Mouse (Mus musculus) thymus, postnatal 25 days (tissue): ENCODE results near the gene Slc29a3.

Source experiments
- DNase-seq: peaks from one replicate; pipeline ENCODE4 v3.0.0; 2022

The Slc29a3 gene

GRCm38 (mm10) chr10:60752040-60753020 is at the start of gene Slc29a3:
Gene Slc29a3 (minus strand): TSS chr10:60752794.
- DNase-seq = peak; percentile 98

GRCm38 (mm10) chr10:60801898-60802412 is 49.4 kb upstream of the Slc29a3 start:
- no peak for DNase-seq

DNA sequence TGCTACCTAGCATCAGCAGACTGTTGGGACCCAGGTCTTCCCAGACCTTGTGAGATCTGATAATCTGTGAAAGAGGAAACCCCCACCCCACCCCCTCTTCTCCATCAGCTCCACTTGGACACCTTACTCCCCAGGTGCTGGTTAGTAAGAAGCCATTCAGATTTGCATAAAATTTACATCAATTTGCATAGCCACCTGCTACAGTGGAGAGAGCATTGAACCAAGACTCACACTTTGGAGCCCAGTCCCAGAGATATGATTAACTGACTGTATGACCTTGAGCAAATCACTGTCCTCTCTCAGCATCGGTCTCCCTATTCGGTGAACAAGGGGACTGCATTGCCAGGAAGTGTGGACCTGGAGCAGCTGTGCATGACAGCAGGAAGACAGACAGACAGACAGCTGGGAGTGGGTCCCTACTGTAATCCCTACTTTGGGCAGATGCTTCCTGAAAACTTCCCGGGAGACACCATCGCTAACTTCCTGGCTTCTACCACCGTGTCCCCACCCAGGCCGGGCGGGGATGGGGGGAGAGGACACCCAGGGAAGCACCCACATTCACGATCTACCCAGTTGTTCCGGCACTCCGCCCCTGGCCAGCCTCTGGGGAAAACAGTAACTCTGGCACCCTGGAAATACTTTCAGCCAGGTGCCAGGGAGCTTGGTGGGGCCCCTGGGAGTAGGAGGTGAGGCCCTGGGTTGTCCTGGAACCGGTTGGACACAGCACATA is 48.7 kb upstream of the Slc29a3 start:
- DNase-seq = no peak

DNA sequence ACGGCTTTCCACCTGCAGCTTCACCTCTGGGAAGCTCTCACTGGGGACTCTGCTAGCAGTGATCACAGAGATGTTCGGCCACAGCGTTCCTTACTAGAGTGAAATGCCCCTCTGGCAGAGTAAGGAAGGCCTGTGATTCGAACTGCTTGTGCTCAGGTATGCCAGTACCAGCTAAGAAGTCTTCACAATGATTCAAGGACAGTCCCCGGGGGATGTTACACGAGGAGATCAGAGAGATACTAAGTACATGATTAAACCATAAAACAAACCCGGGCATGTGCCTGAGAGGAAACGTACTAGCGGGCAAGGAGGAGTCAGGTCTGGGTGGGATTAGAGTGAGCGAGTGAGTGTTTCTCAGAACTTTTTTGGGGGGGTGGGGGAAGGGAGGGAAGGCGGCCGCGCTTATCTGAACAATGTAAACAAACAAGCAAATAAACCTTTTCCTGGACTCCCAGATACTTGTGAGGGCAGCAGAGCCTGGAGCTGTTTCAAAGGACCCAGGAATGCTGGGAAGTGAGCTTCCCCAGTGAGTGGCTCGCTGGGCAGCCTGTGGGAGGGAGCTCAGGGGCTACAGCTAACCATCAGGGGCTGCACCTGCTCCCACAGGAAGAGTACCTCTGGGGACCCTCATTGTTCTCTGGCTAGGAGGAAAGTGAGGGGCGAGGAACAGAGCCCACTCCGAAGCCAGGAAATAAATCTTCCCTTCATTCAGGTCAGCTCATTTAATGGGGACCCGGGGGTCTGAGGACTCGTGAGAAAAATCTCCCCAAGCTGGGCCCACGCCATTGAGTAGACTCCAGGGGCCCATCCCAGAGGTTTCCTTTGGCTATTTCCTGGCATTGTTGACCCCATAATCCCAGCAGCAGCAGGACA is 47.9 kb upstream of the Slc29a3 start:
- DNase-seq = no peak

DNA sequence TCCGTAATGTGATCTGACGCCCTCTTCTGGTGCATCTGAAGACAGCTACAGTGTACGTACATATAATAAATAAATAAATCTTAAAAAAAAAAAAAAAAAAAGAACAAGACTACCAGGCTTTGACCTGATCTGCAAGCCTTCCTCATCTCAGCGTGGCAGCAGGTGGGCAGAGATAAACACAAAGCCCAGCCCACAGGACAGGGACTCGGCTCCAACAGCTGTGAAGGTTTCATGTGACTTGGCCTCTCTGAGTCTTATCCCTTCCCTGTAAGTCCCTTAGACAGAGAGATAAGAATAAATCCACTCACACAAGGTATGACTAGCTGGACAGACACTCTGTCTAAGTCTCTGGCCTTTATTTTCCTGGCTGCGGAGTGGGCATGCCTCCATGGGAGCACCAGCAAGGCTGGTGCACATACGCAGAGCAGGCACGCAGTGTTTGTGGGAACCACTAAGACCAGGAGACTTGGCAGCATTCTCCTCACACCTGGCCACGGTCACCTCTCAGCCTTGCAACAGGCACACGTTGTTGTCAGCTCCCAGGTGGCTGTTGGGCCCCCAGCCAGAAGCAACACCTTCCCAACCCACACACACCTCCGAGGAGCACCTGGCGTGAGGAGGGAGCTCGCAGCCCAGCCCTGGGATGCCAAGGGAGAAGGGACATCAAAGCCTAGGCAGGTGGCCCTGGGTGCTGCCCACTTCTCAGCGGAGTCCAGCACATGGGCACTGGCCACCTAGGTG is 45.3 kb upstream of the Slc29a3 start:
- no peak for DNase-seq

DNA sequence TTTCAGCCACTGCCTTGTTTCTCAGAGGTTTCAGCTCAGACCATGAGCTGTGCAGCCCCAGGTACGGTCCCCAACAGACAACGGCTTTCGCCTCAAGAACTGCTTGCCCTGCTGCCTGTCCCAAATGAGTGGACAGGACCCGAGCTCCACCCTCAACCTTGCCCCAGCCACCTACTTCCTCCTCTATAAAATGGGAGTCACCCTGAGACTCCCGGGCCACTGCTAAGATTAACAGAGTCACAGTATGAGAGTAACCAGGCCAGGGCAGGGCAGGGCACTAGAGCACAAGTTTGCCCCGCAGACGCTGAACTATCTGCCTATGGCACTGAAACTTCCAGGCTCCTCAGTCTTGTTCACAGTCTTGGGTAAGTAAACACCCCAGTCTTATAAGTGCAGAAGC is 43.9 kb upstream of the Slc29a3 start:
- no peak for DNase-seq

GRCm38 (mm10) chr10:60796028-60796427 is 43.4 kb upstream of the Slc29a3 start:
- no peak for DNase-seq

DNA sequence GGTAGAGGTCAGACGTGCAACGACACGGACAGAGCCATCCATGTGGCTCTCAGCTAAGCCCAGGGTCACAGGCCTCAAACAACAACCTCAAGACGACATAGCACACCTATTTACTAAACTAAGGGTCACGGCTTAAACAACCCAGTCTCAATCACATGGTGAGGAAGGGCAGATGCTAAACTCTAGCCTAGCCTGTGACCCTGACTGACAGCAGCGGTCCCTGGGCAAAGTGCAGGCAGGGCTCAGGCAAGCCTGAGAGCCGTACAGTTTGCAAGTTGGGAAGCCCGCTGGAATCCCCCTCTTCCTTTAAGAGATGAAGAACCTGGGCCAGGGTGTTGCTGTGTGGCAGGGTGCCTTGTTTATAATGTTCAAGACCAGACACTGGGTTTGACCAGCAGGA is 42.2 kb upstream of the Slc29a3 start:
- DNase-seq = no peak

GRCm38 (mm10) chr10:60794374-60794773 is 41.8 kb upstream of the Slc29a3 start:
- DNase-seq = no peak

GRCm38 (mm10) chr10:60792841-60793240 is 40.2 kb upstream of the Slc29a3 start:
- no peak for DNase-seq

GRCm38 (mm10) chr10:60792365-60792764 is 39.8 kb upstream of the Slc29a3 start:
- no peak for DNase-seq

DNA sequence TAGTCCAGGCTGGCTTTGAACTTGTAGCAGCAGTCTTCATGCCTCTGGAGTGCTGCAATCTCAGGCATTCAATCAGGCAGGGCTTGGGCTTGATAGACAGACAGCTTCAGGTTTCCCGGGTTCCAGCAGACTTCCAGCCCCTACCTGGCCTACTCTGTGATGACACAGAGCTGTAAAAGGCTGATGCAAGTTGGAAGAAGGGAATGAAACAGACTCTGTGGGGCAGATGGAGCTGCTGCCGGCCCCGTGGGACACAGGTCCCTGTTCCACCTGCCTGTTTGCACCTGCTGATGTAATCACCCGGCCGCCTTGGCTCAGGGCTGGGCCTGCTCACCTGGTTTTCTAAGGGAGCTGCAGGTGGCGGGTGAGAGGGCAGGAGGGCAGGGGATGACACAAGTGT is 38.3 kb upstream of the Slc29a3 start:
- no peak for DNase-seq

DNA sequence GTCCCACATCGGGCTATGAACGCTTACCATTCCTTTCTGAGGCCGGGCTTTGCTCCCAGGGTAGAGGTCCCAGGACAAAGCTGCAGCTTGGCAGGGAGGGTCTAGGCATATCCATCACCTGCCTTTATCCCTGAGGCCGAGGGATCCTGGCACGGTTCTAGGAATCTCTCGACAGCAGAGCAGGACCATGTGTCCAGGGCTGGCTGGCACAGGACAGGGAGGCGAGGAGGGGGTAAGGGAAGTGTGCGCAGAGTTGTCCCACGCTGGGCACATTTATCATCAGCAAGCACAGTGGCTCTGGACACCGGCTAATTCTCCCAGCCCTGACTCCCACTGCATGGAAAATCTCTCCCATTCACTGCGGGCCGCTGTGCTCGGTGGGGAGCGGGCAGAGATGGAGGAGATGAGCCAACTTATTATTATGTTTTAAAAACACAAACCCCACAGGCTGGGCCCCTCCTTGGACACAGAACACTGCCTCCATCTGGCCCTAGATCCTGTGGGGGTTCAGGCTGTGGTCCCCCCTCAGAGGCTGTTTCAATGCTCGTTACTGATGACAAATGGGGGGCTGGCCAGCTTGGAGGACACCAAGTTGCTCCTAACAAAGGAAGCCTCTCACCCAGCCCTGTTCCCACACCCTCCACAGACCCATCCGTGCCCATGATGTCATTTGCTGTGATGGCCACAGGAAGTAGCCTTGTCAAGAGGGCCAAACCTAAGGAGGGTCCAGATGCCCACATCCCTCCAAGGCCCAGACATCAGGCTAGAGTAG is 34.9 kb upstream of the Slc29a3 start:
- no peak for DNase-seq

DNA sequence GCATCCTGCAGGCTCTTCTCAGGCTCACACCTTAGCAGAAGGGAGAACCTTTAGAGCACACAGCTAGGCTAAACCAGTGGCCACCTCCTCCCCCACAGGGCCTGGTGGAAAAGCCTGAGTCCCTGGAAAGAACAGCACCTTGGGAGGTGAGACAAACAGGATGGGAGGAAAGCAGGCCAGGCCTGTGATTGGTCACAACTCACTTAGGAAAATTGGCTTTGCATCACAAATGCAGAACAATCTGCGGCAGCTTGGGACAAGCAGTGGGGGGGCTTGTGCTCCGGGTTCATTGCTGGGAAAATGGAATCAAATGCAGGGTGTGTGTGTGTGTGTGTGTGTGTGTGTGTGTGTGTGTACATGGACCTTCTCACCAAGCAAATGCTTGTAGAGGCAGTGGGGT is 31.0 kb upstream of the Slc29a3 start:
- DNase-seq = no peak

DNA sequence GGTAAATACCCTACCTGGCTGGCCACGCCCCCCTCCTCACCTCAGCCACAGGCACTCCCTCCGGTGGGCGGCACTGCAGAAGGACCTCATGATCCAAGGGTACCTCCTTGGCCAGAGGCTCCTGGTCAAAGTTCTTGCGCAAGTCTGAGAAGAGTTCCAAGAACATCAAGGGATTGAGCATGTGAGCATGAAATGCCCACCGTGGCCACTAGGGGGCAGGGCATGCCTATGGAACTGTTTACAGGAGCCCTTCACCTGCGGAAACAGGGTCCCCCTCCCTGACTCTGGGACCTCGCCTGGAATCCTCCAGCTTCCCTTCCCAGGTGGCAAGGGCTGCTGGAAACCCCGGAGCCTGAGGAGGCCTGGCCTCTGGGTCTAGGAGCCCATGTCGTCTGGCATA is 27.0 kb upstream of the Slc29a3 start:
- DNase-seq = peak; percentile 66

GRCm38 (mm10) chr10:60778542-60778941 is 25.9 kb upstream of the Slc29a3 start:
- peak; percentile 55 for DNase-seq

DNA sequence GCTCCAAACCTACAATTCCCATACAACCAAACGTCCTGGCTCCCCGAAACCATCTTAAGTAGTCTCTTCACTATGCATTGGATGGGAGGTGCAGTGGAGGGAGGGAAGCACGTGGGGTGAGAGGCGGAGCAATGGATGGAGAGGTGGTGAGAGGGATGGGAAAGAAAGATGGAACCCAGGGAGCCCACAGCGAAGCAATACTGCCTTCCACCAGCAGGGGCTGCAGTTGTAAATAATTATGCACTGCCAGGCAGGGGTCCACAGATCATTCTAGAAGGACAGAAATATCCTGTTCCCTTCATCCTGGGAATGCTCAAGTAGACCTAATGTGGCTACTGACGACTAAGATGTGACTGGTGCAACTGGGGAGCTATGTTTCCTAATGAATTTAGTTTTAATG is 22.9 kb upstream of the Slc29a3 start:
- no peak for DNase-seq

- no peak for DNase-seq
Measured at GRCm38 (mm10) chr10:60774616-60775015, 22.0 kb upstream of the Slc29a3 start.

DNA sequence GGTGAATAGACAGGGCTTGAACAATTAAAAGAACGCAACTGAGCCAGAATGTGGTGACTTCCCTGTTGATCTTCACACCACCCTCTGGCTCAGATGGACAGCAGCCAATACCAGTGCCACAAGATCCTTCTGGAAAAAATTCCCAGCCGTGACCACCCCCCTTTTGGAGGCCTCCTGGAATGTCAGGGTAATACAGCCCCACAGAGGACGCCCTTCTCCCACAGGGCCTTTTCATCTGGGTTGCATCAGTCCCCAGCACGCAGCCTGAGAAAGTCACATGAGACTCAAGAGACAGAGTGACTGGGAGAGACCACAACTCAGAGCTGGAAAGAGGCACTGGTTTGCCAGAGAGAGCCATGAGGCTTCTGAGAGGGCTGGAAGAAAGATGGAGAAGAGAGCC is 18.3 kb upstream of the Slc29a3 start:
- no peak for DNase-seq

GRCm38 (mm10) chr10:60768614-60769013 is 16.0 kb upstream of the Slc29a3 start:
- no peak for DNase-seq

- DNase-seq = no peak
Measured at GRCm38 (mm10) chr10:60767400-60767799, 14.8 kb upstream of the Slc29a3 start.
